Mouse (Mus musculus): ENCODE measurements around the gene Entr1.

DNA sequence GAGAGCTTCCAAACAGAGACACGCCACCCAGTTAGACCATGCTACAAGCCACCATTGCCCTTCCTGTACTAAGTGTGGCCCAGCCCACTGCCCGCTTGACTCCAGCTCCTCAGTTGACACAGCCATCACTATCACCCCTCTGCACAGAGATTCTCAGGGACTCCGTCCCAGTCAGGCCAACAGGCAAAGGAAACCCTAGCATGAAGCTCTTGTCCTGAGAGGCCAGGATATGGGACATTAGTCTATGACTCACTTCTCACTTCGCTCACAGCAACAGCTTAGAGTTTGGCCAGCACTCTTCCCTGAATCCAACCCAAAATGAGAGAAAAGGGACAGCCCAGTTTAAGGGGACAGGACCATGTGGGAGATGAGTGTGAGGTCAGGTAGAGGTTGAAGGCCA, 34.7 kb downstream of the Entr1 start:
- no peak for TF ChIP-seq CTCF (IDR thresholded peaks at IDR 0.05; ENCODE audit: low read depth)
- no peak for TF ChIP-seq EP300 (optimal IDR thresholded peaks at IDR 0.05)

Data from stomach, postnatal 0 days (tissue).